Mouse (Mus musculus) intestine, embryonic 15.5 days (tissue): ENCODE measurements around the gene Mphosph9. TPM values are rescaled to one million over a fixed set of nuclear protein-coding genes. Genes with fewer than 3 reads are reported as not detected.
A peak's percentile ranks its signal among the peaks of the same experiment; 100 is the strongest.
"Not testable (repeated sequence)": the region's sequence is repeated elsewhere in the genome, so short reads cannot be mapped to it uniquely, and the experiment has no call there.

Experiments used
- ATAC-seq: fragments of 200-750 bp; cut with Nextera tagmentation; 2 replicates; pipeline ENCODE4 v1.8.0; 2017; ENCODE audit warnings: moderate TSS enrichment, moderate library complexity
- H3K27ac ChIP-seq: fragments of 300-500 bp; sonication (generic); 2 replicates; pipeline ENCODE4 v1.5.1; 2015; ENCODE audit warnings: mild to moderate bottlenecking, inconsistent platforms
- H3K27me3 ChIP-seq: fragments of 300-500 bp; sonication (generic); replicated peaks from 2 replicates; pipeline ENCODE4 v1.6.1; 2015; ENCODE audit warnings: inconsistent platforms
- H3K36me3 ChIP-seq: fragments of 300-500 bp; sonication (generic); 2 replicates; pipeline ENCODE4 v1.6.1; 2015; ENCODE audit warnings: inconsistent platforms
- H3K4me1 ChIP-seq: fragments of 300-500 bp; sonication (generic); replicated peaks from 2 replicates; pipeline ENCODE4 v1.6.1; 2015; ENCODE audit warnings: inconsistent platforms
- H3K4me2 ChIP-seq: fragments of 300-500 bp; sonication (generic); replicated peaks from 2 replicates; pipeline ENCODE4 v1.6.1; 2015; ENCODE audit warnings: mild to moderate bottlenecking, inconsistent platforms
- H3K4me3 ChIP-seq: fragments of 300-500 bp; sonication (generic); replicated peaks from 2 replicates; pipeline ENCODE4 v1.5.1; 2015; ENCODE audit warnings: inconsistent platforms
- H3K9ac ChIP-seq: fragments of 300-500 bp; sonication (generic); 2 replicates; pipeline ENCODE4 v1.6.1; 2015; ENCODE audit warnings: inconsistent platforms
- H3K9me3 ChIP-seq: fragments of 300-500 bp; sonication (generic); 2 replicates; pipeline ENCODE4 v1.6.1; 2016; ENCODE audit warnings: inconsistent platforms
- WGBS: fragments of 180-500 bp; shearing (Covaris S2); methylation state at CpG from one replicate; pipeline ENCODE4 v1.1.7; 2015; 5-methylcytosine and 5-hydroxymethylcytosine counted together
- polyA plus RNA-seq: library from polyadenylated mRNA; unstranded; fragments of >200 nt; fragmentation: Nextera tagmentation; extraction: Ambion mirVana; gene quantifications from 2 replicates; pipeline ENCODE4 v1.2.1, GENCODE M21; 2015

Mphosph9 gene
- polyA plus RNA-seq, 1 experiment from 2014 or later, result 10.3 TPM

DNA sequence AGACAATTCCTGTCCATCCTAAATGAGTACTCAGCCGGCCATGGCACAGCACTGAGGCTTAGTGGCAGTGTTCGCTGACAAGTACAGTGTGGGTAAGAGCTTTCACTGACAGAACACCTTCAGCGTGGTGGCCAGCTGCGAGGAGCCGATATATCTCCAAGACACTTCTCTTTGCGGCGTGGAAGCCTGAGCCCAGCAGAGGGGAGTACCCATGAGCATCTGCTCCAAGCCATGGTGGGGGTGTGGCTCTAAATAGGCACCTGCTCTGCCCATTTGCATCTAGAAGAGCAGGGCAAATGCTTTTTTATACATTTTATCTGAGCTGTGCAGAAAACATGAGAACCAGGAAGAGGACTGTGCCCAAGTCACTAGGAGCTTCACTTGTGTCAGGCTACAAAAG is 101.9 kb downstream of the Mphosph9 start:
- Histone ChIP-seq H3K27me3 (no peaks in the 10 kb centered on the region), H3K36me3 (no peaks in the 10 kb centered on the region), H3K27ac (no peak overlapping the region), H3K4me1 (peaks cover 10% of the 10 kb centered on the region; the same call in 1 of the 2 replicates), H3K4me3 (no peak overlapping the region), H3K9me3 (no peaks in the 10 kb centered on the region), H3K9ac (no peak overlapping the region), H3K4me2 (no peak overlapping the region)
- 88% methylated on average over 7 of the region's 7 CpGs for WGBS
- ATAC-seq, result no peak

GRCm38 (mm10) chr5:124224321-124225092 is 103.3 kb downstream of the Mphosph9 start:
- no peak for ATAC-seq
- peaks cover 13% of the 10 kb centered on the region; the same call in 1 of the 2 replicates for H3K4me1 ChIP-seq
- H3K36me3 ChIP-seq, result no peaks in the 10 kb centered on the region
- no peak overlapping the region for H3K9ac ChIP-seq
- no peak overlapping the region for H3K4me2 ChIP-seq
- no peak overlapping the region for H3K4me3 ChIP-seq
- no peaks in the 10 kb centered on the region for H3K9me3 ChIP-seq
- no peak overlapping the region for H3K27ac ChIP-seq
- WGBS, result 68% methylated on average over 16 of the region's 16 CpGs
- no peaks in the 10 kb centered on the region for H3K27me3 ChIP-seq

DNA sequence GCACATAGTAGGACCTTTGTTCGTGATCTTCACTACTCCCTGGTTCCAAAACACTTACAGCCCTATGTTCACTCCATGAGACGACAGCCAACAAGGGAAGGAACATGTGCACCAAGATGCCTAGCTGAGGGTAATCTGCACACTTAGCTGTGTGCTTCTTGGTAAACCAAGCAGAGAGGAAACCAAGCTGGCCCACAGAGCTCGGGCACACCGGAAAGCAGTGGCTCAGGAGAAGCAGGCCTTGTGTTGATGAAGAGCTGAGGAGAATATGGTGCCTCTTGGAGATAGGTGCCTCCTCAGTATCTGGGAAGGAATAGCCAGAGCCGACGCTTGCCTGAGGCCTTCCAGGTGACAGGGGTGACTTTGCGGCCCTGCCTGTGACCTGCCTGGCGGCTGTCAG is 104.2 kb downstream of the Mphosph9 start:
- Histone ChIP-seq H3K4me3 (no peak overlapping the region), H3K27me3 (no peaks in the 10 kb centered on the region), H3K4me2 (no peak overlapping the region), H3K36me3 (no peaks in the 10 kb centered on the region), H3K4me1 (peaks cover 13% of the 10 kb centered on the region; the same call in 1 of the 2 replicates), H3K9me3 (no peaks in the 10 kb centered on the region), H3K9ac (no peak overlapping the region), H3K27ac (no peak overlapping the region)
- WGBS, result 83% methylated on average over 8 of the region's 8 CpGs
- ATAC-seq, result no peak

- Histone ChIP-seq H3K9ac (no peak overlapping the region), H3K4me3 (no peak overlapping the region), H3K9me3 (no peaks in the 10 kb centered on the region), H3K27me3 (no peaks in the 10 kb centered on the region), H3K4me1 (peaks cover 13% of the 10 kb centered on the region; the same call in 1 of the 2 replicates), H3K27ac (no peak overlapping the region), H3K36me3 (no peaks in the 10 kb centered on the region), H3K4me2 (no peak overlapping the region)
- no peak for ATAC-seq
- 79% methylated on average over 11 of the region's 11 CpGs for WGBS
Observed at GRCm38 (mm10) chr5:124222696-124223095, 105.1 kb downstream of the Mphosph9 start.

- Histone ChIP-seq H3K27ac (0 out of 2 replicates have a peak overlapping the region, but pooled peaks have one; percentile 40), H3K27me3 (no peaks in the 10 kb centered on the region), H3K4me1 (peaks cover 13% of the 10 kb centered on the region; the same call in 1 of the 2 replicates), H3K9me3 (no peaks in the 10 kb centered on the region), H3K4me3 (no peak overlapping the region), H3K9ac (no peak overlapping the region), H3K4me2 (no peak overlapping the region), H3K36me3 (no peaks in the 10 kb centered on the region)
- ATAC-seq, result no peak
- WGBS, result 79% methylated on average over 7 of the region's 7 CpGs
Observed at GRCm38 (mm10) chr5:124221736-124222040, 106.1 kb downstream of the Mphosph9 start.

DNA sequence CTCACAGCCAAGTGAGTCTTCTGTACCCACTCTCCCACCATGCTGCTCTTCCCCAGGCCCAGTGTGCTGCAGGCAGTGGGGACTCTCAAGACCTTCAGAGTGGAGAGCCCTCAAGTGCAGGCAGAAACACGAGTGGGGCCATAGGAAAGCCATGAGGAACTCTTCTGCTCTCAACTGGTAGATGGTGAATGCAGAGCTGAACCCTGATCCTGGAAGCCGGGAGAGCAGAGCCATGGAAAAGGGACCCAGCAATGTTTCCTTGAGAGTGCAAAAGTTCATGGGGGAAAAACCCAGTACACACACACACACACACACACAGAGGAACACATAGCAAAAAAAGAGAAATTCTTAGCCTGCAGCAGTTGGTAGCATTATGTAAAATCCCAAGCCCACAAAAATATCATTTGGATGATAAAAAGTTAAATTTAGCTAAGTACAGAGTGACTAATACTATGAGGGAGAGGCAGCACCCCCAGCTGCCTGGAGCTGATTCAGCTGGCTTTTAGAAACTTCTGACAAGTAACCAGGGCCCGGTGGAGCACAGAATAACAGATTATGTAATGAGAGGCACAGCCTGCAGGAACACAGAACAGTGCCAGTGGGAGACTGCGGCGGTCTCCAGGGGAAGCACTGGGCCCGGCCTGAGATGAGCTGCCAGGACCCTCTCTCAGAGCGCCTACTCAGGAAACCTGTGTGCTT is 106.6 kb downstream of the Mphosph9 start:
- Histone ChIP-seq H3K4me3 (no peak overlapping the region), H3K27me3 (no peaks in the 10 kb centered on the region), H3K9ac (no peak overlapping the region), H3K4me2 (no peak overlapping the region), H3K27ac (0 out of 2 replicates have a peak overlapping the region, but pooled peaks have one; percentile 40), H3K4me1 (peaks cover 13% of the 10 kb centered on the region; the same call in 1 of the 2 replicates), H3K9me3 (no peaks in the 10 kb centered on the region), H3K36me3 (no peaks in the 10 kb centered on the region)
- 0 out of 2 replicates have a peak, but pooled peaks have one; percentile 35 for ATAC-seq
- WGBS, result 41% methylated on average over 7 of the region's 7 CpGs

GRCm38 (mm10) chr5:124220551-124220950 is 107.2 kb downstream of the Mphosph9 start:
- Histone ChIP-seq H3K27ac (0 out of 2 replicates have a peak overlapping the region, but pooled peaks have one; percentile 40), H3K4me3 (no peak overlapping the region), H3K27me3 (no peaks in the 10 kb centered on the region), H3K36me3 (no peaks in the 10 kb centered on the region), H3K9me3 (no peaks in the 10 kb centered on the region), H3K4me1 (peaks cover 13% of the 10 kb centered on the region; the same call in 1 of the 2 replicates), H3K9ac (no peak overlapping the region), H3K4me2 (no peak overlapping the region)
- WGBS, result 90% methylated on average over 5 of the region's 5 CpGs
- no peak for ATAC-seq

- peaks cover 13% of the 10 kb centered on the region; the same call in 1 of the 2 replicates for H3K4me1 ChIP-seq
- H3K27ac ChIP-seq, result no peak overlapping the region
- no peak overlapping the region for H3K4me2 ChIP-seq
- no peaks in the 10 kb centered on the region for H3K36me3 ChIP-seq
- H3K27me3 ChIP-seq, result no peaks in the 10 kb centered on the region
- no peak overlapping the region for H3K9ac ChIP-seq
- H3K4me3 ChIP-seq, result no peak overlapping the region
- WGBS, result 84% methylated on average over 10 of the region's 10 CpGs
- no peak for ATAC-seq
- H3K9me3 ChIP-seq, result no peaks in the 10 kb centered on the region
Observed at GRCm38 (mm10) chr5:124219431-124219830, 108.3 kb downstream of the Mphosph9 start.

GRCm38 (mm10) chr5:124218986-124219385 is 108.8 kb downstream of the Mphosph9 start:
- no peak overlapping the region for H3K27ac ChIP-seq
- no peaks in the 10 kb centered on the region for H3K9me3 ChIP-seq
- peaks cover 13% of the 10 kb centered on the region; the same call in 1 of the 2 replicates for H3K4me1 ChIP-seq
- no peaks in the 10 kb centered on the region for H3K36me3 ChIP-seq
- H3K4me2 ChIP-seq, result no peak overlapping the region
- no peaks in the 10 kb centered on the region for H3K27me3 ChIP-seq
- H3K4me3 ChIP-seq, result no peak overlapping the region
- no peak overlapping the region for H3K9ac ChIP-seq
- no peak for ATAC-seq
- WGBS, result 63% methylated on average over 7 of the region's 7 CpGs

DNA sequence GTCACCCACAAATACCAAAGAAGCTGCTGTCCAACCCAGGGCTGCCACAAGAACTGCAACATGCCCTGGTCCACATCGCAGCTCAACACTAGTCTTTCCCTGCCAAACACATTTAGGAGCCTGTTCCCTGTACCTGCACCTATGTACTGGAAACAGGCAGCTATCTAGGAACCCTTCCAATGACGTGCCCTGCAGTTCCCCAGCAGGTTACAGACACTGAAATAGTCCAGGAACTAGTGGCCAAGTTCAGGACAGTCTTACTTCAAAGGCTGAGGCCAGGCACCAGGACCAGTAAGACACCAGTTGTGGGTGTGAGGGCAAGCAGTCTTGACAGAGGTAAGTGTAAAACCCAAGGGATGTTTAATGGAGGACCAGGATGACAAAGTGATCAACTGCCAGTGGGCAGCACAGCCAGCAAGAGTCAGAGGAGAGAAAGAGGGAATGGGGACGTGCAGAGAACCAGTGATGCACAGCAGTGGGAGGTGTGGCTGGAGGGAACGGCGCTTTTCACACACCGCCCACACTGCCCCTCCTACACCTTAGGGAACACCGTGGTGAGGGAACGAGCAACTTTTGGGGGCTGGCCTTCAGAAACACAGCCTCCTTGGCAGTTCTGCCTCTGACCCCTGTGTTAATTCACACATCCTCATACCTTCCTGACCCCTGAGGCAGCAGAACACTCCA is 110.1 kb downstream of the Mphosph9 start:
- Histone ChIP-seq H3K36me3 (no peaks in the 10 kb centered on the region), H3K27me3 (no peaks in the 10 kb centered on the region), H3K27ac (no peak overlapping the region), H3K9ac (no peak overlapping the region), H3K4me3 (no peak overlapping the region), H3K9me3 (no peaks in the 10 kb centered on the region), H3K4me2 (no peak overlapping the region), H3K4me1 (peaks cover 13% of the 10 kb centered on the region; the same call in 1 of the 2 replicates)
- 55% methylated on average over 8 of the region's 8 CpGs for WGBS
- no peak for ATAC-seq

DNA sequence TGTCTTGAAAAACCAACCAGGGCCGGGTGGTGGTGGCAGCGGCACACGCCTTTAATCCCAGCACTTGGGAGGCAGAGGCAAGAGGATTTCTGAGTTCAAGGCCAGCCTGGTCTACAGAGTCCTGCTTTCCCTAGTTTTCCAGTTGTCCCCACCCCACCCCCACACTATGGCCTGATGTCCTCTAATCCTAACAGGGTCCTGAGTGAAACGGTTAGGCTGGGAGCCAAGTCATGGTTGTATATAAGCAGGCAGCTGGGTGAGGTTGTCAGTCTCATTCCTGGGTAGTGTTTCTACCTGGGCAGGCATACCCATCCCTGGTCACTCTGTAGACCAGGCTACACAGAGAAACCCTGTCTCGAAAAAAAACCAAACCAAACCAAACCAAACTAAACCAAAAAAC is 110.7 kb downstream of the Mphosph9 start:
- peaks cover 13% of the 10 kb centered on the region; the same call in 1 of the 2 replicates for H3K4me1 ChIP-seq
- H3K27me3 ChIP-seq, H3K9me3 ChIP-seq, H3K36me3 ChIP-seq, H3K27ac ChIP-seq, H3K4me2 ChIP-seq, H3K9ac ChIP-seq, ATAC-seq, H3K4me3 ChIP-seq: not testable (repeated sequence)
- WGBS, result 80% methylated on average over 5 of the region's 5 CpGs

DNA sequence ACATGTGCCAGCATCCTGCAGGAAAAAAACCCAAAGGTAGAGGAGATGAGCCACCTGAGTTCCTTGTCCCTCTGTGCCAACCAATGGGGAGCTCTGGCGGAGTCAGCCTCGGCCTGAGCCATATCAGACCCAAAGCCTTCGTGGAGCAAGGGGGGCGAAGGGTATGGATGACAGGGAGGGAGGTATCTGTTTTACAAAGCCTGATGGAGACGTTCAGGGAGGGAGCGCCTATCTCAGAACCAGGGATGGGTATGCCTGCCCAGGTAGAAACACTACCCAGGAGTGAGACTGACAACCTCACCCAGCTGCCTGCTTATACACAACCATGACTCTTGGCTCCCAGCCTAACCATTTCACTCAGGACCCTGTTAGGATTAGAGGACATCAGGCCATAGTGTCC is 111.4 kb downstream of the Mphosph9 start:
- H3K4me1 ChIP-seq, result peaks cover 8% of the 10 kb centered on the region; the same call in 1 of the 2 replicates
- no peaks in the 10 kb centered on the region for H3K36me3 ChIP-seq
- H3K27ac ChIP-seq, result no peak overlapping the region
- no peaks in the 10 kb centered on the region for H3K9me3 ChIP-seq
- 85% methylated on average over 6 of the region's 6 CpGs for WGBS
- no peak for ATAC-seq
- H3K27me3 ChIP-seq, result no peaks in the 10 kb centered on the region
- no peak overlapping the region for H3K9ac ChIP-seq
- H3K4me2 ChIP-seq, result no peak overlapping the region
- no peak overlapping the region for H3K4me3 ChIP-seq
